Mouse (Mus musculus): ENCODE results near the gene Snf8.

Snf8 gene

GRCm38 (mm10) chr11:96074351-96075176 is 39.9 kb downstream of the Snf8 start:
- DNase-seq (ENCODE audit: low spot score in 2 of 2), result no peak

GRCm38 (mm10) chr11:96075177-96075508 is 40.5 kb downstream of the Snf8 start:
- no peak for DNase-seq (ENCODE audit: low spot score in 2 of 2)

GRCm38 (mm10) chr11:96075509-96076220 is 41.0 kb downstream of the Snf8 start, which contains the start of gene Atp5g1:
Gene Atp5g1 (minus strand): TSS chr11:96075670.
- DNase-seq (ENCODE audit: low spot score in 2 of 2), result peak; percentile 94 to 96

GRCm38 (mm10) chr11:96076221-96077105 is 41.8 kb downstream of the Snf8 start:
- DNase-seq (ENCODE audit: low spot score in 2 of 2), result no peak

GRCm38 (mm10) chr11:96080736-96081135 is 46.1 kb downstream of the Snf8 start:
- no peak for DNase-seq (ENCODE audit: low spot score in 2 of 2)

GRCm38 (mm10) chr11:96082682-96083081 is 48.0 kb downstream of the Snf8 start:
- no peak for DNase-seq (ENCODE audit: low spot score in 2 of 2)

- DNase-seq (ENCODE audit: low spot score in 2 of 2), result no peak
These were observed 53.3 kb downstream of the Snf8 start for GRCm38 (mm10) chr11:96087981-96088380.

GRCm38 (mm10) chr11:96091073-96091472 is 56.4 kb downstream of the Snf8 start:
- DNase-seq (ENCODE audit: low spot score in 2 of 2), result no peak

- DNase-seq (ENCODE audit: low spot score in 2 of 2), result no peak
These were observed 58.1 kb downstream of the Snf8 start for GRCm38 (mm10) chr11:96092674-96093291.

GRCm38 (mm10) chr11:96093361-96093760 is 58.7 kb downstream of the Snf8 start:
- peak; percentile 22 to 67 for DNase-seq (ENCODE audit: low spot score in 2 of 2)

Measured in spleen, postnatal 4 days (tissue).